Mouse (Mus musculus): ENCODE results near the gene Tmem232.
"Not testable (repeated sequence)": the region's sequence is repeated elsewhere in the genome, so short reads cannot be mapped to it uniquely, and the experiment has no call there.

The Tmem232 gene

DNA sequence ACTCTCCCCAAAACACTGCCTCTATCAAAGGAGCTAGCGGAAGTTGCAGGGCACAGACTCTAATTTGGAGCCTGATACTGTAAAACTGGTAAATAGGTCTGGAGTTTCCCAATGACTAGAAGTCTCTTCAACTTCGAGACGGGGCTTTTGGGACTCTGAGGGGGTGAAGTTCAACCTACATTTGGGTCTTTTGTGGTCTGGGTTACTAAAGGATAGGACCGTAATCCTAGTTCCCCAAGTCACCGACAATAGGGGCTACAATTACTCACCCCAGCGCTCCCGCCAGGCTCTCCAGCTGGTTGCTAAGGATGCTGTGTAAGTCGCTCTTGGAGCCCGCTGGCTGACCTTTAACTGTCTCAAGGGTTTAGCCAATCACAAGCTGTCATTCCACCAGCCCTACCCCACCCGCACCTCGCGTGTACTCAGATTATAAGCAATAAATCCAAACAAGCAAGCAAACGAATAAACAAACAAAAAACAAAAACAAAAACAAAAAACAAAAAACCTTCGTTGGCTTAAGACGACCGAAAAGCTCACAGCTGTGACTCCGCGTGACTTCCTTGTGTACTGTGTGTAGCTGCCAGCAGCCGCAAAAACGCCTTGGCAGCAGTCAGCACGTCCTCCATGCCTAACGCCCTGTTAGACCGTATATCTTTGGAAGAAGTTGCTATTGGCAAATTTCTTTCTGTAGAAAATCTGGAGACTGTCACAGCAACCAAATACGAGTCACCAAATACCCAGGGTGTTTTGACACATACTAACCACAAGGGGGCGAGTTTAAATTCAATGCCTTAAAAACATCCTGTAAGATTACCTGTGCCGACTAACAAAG, at the start of gene Tmem232:
Gene Tmem232, minus strand, starts transcription at position 342 of the 832 bp plus-strand sequence.
- no peak for DNase-seq (ENCODE audit: low spot score)

DNA sequence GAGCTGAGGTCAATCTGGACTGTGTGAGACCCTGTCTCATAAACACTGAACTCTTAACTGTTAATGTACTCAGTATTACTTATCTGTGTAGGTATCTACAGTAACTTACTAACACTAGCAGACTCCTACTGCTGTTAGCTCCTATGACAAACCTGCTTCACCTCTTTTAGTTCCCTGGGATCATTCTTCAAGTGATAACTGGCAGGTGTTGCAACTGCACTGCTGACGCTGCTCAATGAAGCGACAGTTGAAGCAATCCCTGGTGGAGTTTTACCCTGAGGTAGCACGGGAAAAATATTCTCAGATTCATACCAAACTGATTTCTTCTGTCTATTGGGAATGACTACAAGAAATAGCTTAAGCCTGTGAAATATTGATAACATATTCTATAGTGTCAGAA, 46.3 kb upstream of the Tmem232 start:
- DNase-seq (ENCODE audit: low spot score) = no peak

- no peak for DNase-seq (ENCODE audit: low spot score)
These were observed 40.9 kb upstream of the Tmem232 start for GRCm38 (mm10) chr17:65581440-65581839.

DNA sequence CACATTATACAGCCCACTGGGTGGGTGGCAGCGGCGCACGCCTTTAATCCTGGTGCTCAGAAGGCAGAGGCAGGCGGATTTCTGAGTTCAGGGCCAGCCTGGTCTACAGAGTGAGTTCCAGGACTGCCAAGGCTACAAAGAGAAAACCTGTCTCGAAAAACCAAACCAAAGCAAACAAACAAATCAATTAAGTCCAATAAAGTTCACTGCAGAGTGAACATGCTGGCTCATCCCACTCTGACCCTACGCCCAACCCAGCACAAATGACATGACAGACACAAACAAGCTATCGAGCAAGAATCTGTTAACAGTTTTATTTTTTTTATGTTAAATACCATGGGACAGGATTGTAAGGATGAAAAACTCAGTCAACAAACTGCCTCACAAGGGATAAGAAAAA, 39.2 kb upstream of the Tmem232 start:
- DNase-seq (ENCODE audit: low spot score) = no peak

GRCm38 (mm10) chr17:65575339-65575738, 34.8 kb upstream of the Tmem232 start:
- DNase-seq (ENCODE audit: low spot score) = no peak

- DNase-seq (ENCODE audit: low spot score) = no peak
These were observed 34.3 kb upstream of the Tmem232 start for GRCm38 (mm10) chr17:65574850-65575249.

GRCm38 (mm10) chr17:65571866-65572265, 31.3 kb upstream of the Tmem232 start:
- DNase-seq (ENCODE audit: low spot score) = no peak

GRCm38 (mm10) chr17:65571466-65571865, 30.9 kb upstream of the Tmem232 start:
- DNase-seq (ENCODE audit: low spot score) = no peak

GRCm38 (mm10) chr17:65564189-65564588, 23.6 kb upstream of the Tmem232 start:
- no peak for DNase-seq (ENCODE audit: low spot score)

DNA sequence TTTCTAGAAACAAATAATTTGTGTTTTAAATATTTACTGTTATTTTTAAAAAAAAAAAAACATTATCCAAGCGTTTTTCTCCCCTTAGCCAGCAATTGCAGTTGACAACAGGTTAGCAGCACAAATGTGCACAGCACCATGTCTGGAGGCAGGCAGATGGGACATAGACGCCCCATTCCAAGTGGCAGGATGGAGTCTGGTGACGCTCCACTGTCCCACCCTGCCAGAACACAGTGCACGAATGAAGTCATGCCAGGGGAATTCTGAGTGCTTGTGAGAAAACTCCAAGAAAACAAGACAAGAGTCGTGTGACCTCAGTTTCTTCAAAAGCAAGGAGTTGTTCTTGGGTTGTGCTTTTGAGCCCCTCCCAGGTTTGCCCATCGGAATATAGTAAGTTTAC, 22.8 kb upstream of the Tmem232 start:
- no peak for DNase-seq (ENCODE audit: low spot score)

- DNase-seq (ENCODE audit: low spot score) = peak; percentile 31
These were observed 22.2 kb upstream of the Tmem232 start for GRCm38 (mm10) chr17:65562761-65563160.

GRCm38 (mm10) chr17:65561361-65562015, 20.9 kb upstream of the Tmem232 start:
- DNase-seq (ENCODE audit: low spot score) = no peak

- no peak for DNase-seq (ENCODE audit: low spot score)
These were observed 18.7 kb upstream of the Tmem232 start for GRCm38 (mm10) chr17:65559273-65559672.

DNA sequence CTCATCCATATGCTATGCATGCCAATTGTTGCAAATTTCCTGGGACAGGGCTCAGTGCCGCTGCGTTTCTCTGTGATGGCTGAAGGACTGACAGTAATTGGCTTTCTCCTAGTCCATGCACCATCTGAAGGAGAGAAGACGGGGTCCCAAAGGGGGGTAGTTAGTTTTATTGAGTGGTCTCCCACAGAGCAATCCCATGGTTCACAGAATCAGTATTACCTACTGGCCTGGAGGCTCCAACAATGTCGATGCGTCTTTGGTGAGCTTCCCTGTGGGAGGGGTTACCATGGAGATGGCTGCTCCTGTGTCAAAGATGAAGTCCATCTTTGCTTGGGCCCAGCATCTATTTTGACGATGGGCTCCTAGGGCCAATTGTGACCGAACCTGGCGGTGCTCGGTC, 18.2 kb upstream of the Tmem232 start:
- DNase-seq (ENCODE audit: low spot score) = no peak

DNA sequence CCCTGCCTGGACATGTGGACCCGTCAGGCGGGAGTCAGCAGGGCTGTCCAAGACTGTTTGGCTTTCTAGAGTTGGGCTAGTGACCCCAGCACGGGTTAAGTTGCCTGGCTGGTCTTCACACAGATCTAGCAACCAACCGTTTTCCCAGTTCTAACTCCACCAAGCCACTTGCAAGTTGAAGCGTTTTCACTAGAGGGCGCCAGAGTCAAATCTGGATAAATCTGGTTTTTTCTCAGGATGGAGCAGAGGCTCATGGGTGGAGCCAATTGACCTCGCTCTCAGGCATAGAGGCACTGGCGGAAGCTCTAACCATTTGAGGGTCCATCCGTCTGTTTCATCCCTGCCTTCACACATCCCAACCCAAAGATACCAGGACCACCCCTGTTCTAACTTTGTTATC, 17.6 kb upstream of the Tmem232 start:
- peak; percentile 53 for DNase-seq (ENCODE audit: low spot score)

- DNase-seq (ENCODE audit: low spot score) = no peak
These were observed 16.6 kb upstream of the Tmem232 start for GRCm38 (mm10) chr17:65557212-65557611.

- no peak for DNase-seq (ENCODE audit: low spot score)
These were observed 16.2 kb upstream of the Tmem232 start for GRCm38 (mm10) chr17:65556798-65557197.

DNA sequence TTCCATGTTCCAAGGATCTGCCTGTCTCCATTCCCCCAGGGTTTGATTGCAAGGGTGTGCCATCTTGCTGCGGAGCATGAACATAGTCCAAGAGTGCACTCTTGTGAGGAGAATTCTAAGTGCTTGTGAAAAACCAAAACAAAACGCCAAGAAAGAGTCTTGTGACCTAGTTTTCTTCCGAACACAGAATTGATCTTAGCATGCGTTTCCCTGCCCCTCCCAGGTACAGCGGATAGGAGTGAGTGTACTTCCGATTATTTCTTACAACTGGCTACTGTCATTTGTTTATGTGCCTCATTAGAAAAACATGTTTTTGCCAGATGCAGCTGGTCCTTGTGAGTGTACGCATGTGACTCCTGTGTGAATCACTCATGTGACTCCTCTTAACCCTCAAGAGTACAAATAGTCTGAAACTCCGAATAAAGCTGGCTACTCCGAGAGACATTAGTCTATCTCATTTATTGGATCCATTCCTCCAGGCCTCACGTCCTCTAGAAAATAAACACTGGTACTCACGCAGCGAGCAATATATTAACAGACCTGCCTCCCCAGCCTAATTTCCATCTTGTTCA, 11.9 kb upstream of the Tmem232 start:
- DNase-seq (ENCODE audit: low spot score) = no peak

- no peak for DNase-seq (ENCODE audit: low spot score)
These were observed 9.8 kb upstream of the Tmem232 start for GRCm38 (mm10) chr17:65550357-65550756.

DNA sequence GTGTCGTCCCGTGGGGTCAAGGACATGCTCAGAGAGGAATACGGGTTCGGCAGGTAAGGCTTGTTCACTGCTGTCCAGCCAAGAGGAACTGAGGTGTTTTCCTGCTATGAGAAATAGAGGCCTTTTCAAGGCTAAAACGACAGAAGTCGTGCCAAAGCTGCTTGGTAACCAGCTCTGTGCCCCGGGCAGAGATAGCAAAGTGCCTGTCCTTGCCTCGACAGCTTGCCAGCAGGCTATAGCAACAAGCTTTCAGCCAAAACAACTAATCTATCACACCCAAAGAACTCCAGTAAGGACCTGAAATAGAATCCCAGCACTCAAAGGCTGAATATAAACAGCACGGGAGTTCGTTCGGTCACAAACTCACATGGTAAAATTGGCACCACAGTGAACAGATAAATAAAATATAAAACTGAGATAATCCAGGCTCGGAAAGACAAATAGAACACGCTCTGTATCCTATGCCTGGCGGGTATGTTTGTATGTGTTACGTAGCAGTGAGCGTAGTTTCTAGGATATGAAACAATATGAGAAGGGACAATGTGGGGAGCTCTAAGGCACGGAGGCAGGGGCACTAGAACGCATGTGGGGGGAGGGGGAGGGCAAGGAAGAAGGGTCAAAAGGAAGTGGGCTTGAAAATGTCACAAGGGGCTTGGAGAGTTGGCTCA, 8.2 kb upstream of the Tmem232 start:
- no peak for DNase-seq (ENCODE audit: low spot score)

DNA sequence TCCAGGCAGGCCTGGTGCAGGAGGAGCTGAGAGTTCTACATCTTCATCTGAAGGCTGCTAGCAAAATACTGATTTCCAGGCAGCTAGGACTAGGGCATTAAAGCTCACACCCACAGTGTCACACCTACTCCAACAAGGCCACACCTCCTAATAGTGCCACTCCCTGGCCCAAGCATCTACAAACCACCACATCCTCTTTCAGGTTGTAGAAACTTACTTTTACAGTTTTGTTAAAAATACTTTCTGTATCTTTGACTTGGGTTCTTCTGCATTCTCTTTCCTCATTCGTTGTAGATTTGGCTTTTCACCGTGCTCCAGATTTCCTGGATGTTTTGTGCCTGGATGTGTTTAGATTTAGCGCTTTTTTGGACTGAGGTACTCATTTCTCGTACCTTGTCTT, 5.6 kb upstream of the Tmem232 start:
- not testable (repeated sequence) for DNase-seq (ENCODE audit: low spot score)

- no peak for DNase-seq (ENCODE audit: low spot score)
These were observed 4.4 kb downstream of the Tmem232 start for GRCm38 (mm10) chr17:65536156-65536555.

DNA sequence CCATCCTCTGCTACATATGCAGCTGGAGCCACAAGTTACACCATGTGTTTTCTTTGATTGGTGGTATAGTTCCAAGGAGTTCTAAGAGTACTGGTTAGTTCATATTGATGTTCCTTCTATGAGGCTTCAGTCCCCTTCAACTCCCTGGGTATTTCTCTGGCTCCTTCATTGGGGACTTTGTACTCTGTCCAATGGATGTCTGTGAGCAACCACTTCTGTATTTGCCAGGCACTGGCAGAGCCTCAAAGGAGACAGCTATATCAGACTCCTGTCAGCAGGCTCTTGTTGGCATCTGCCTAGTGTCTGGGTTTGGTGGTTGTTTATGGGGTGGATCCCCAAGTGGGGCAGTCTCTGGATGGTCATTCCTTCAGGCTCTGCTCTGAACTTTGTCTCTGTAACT, 8.2 kb downstream of the Tmem232 start:
- not testable (repeated sequence) for DNase-seq (ENCODE audit: low spot score)
